Mouse (Mus musculus): ENCODE measurements around the gene Olfr1347. TPM values are rescaled to one million over a fixed set of nuclear protein-coding genes. Genes with fewer than 3 reads are reported as not detected.

Gene Olfr1347
- not detected in 2 replicates for polyA plus RNA-seq (2015; fragmentation: Nextera tagmentation; extraction: Ambion mirVana)

DNA sequence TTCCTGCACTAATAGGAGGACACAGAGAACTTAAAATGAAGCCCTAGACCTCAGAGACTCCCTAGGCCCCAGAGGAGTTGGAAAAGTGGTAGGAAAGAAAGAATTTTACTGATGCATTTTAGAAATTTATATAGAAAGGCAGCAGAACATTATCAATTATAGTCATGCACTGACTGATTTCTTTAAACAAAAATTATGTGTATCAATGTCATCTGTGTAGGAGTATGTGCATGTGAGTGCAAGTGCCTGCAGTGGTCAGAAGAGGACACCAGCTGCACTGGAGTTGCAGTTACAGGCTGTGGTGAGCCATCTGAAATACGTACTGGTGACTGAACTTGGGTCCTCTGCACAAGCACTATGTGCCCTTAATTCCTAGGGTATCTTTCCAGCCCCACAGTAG, at the start of gene Olfr1347:
Gene Olfr1347 (minus strand): TSS at position 101 of the 400 bp plus-strand sequence.
- TF ChIP-seq CTCF (IDR thresholded peaks at IDR 0.05; ENCODE audit: low read depth) (no peak), EP300 (optimal IDR thresholded peaks at IDR 0.05) (no peak)
- Histone ChIP-seq H3K27ac (replicated peaks) (no peak within 1 kb of the TSS), H3K4me1 (replicated peaks; ENCODE audit: control insufficient read depth, insufficient read depth) (no peaks in the 10 kb centered on the region), H3K36me3 (ENCODE audit: control insufficient read depth, insufficient read depth, low read length) (no peaks in the 10 kb centered on the region), H3K4me3 (ENCODE audit: low read depth, low read length) (no peak within 1 kb of the TSS), H3K27me3 (ENCODE audit: control insufficient read depth, insufficient read depth, low read length) (no peaks in the 10 kb centered on the region), H3K9me3 (ENCODE audit: control insufficient read depth, low read length) (no peaks in the 10 kb centered on the region), H3K4me2 (replicated peaks; ENCODE audit: low read depth) (no peak within 1 kb of the TSS), H3K9ac (ENCODE audit: low read length) (no peak within 1 kb of the TSS)
- ATAC-seq (ENCODE audit: low FRiP score, low TSS enrichment) (no peak), DNase-seq (ENCODE audit: low spot score) (no peak)
- 52% methylated on average over 1 of the region's 1 CpGs for WGBS

DNA sequence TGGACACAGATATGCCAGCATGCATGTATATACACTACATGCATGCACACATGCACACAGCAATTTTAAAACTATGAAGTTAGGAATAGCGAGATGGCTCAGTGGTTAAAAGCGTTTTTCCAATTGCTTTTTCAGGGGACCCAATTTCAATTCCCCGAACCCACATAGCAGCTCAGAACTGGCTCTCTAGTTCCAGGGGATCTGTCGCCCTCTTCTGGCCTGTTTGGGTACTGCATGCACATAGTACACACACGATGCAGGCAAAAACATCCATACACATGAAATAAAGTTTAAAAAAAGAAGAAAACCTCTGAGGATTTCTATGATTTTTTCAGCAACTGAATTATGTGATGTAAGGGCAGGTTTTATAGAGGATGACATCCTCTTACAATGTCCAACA, 26.6 kb upstream of the Olfr1347 start:
- TF ChIP-seq CTCF (IDR thresholded peaks at IDR 0.05; ENCODE audit: low read depth) (peak; percentile 49), EP300 (optimal IDR thresholded peaks at IDR 0.05) (no peak)
- H3K9ac ChIP-seq (ENCODE audit: low read length) = no peak overlapping the region
- H3K4me3 ChIP-seq (ENCODE audit: low read depth, low read length) = no peak overlapping the region
- no peaks in the 10 kb centered on the region for H3K36me3 ChIP-seq (ENCODE audit: control insufficient read depth, insufficient read depth, low read length)
- H3K9me3 ChIP-seq (ENCODE audit: control insufficient read depth, low read length) = no peaks in the 10 kb centered on the region
- no peaks in the 10 kb centered on the region for H3K4me1 ChIP-seq (replicated peaks; ENCODE audit: control insufficient read depth, insufficient read depth)
- no peaks in the 10 kb centered on the region for H3K27me3 ChIP-seq (ENCODE audit: control insufficient read depth, insufficient read depth, low read length)
- WGBS = 65% methylated on average over 5 of the region's 5 CpGs
- H3K27ac ChIP-seq (replicated peaks) = no peak overlapping the region
- DNase-seq (ENCODE audit: low spot score) (no peak), ATAC-seq (ENCODE audit: low FRiP score, low TSS enrichment) (no peak)
- no peak overlapping the region for H3K4me2 ChIP-seq (replicated peaks; ENCODE audit: low read depth)

DNA sequence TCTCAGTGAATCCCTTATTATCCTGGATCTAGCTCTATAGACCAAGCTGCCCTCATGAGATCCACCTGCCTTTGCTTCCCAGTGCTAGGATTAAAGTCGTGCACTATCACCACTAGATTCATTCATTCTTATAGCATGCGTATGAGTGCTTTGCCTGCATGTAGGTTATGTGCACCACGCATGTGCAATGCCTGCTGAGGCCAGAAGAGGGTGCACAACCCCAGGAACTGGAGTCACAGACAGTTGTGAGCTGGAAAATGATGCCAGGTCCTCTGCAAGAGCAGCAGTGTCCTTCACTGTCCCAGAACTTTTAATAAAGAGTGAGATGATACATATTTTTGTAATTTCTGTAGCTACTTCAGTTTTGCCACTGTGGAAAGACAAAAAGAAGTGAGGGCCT, 25.4 kb upstream of the Olfr1347 start:
- H3K36me3 ChIP-seq (ENCODE audit: control insufficient read depth, insufficient read depth, low read length) = no peaks in the 10 kb centered on the region
- no peaks in the 10 kb centered on the region for H3K4me1 ChIP-seq (replicated peaks; ENCODE audit: control insufficient read depth, insufficient read depth)
- DNase-seq (ENCODE audit: low spot score) = no peak
- no peak for ATAC-seq (ENCODE audit: low FRiP score, low TSS enrichment)
- no peak for TF ChIP-seq EP300 (optimal IDR thresholded peaks at IDR 0.05)
- no peak for TF ChIP-seq CTCF (IDR thresholded peaks at IDR 0.05; ENCODE audit: low read depth)
- no peak overlapping the region for H3K4me2 ChIP-seq (replicated peaks; ENCODE audit: low read depth)
- 62% methylated on average over 3 of the region's 3 CpGs for WGBS
- H3K4me3 ChIP-seq (ENCODE audit: low read depth, low read length) = no peak overlapping the region
- no peak overlapping the region for H3K27ac ChIP-seq (replicated peaks)
- no peak overlapping the region for H3K9ac ChIP-seq (ENCODE audit: low read length)
- H3K27me3 ChIP-seq (ENCODE audit: control insufficient read depth, insufficient read depth, low read length) = no peaks in the 10 kb centered on the region
- no peaks in the 10 kb centered on the region for H3K9me3 ChIP-seq (ENCODE audit: control insufficient read depth, low read length)

DNA sequence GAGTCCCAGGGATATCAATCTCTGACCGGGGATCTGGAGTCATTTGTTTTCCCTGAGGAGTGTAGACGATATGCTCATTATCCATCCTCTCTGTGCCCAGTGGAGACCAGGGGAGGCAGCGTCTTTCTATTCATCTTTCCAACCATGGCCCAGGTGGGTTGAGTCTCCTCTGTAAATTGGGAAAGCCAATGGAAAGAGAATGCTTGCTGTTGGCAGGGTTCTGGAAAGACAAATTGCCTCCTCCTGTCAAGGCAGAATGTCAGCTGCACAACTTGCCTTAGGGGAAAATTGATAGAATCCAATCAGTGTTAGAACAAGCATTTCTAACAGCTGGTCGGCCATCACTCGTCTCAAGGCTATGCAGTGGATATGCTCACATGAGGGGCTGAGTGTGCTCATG, 23.3 kb upstream of the Olfr1347 start, which contains the start of gene Olfr1349:
Gene Olfr1349 (minus strand): TSS at position 101 of the 400 bp plus-strand sequence.
- Histone ChIP-seq H3K9me3 (ENCODE audit: control insufficient read depth, low read length) (no peaks in the 10 kb centered on the region), H3K4me1 (replicated peaks; ENCODE audit: control insufficient read depth, insufficient read depth) (no peaks in the 10 kb centered on the region), H3K36me3 (ENCODE audit: control insufficient read depth, insufficient read depth, low read length) (no peaks in the 10 kb centered on the region), H3K9ac (ENCODE audit: low read length) (no peak within 1 kb of the TSS), H3K27me3 (ENCODE audit: control insufficient read depth, insufficient read depth, low read length) (no peaks in the 10 kb centered on the region), H3K27ac (replicated peaks) (no peak within 1 kb of the TSS), H3K4me3 (ENCODE audit: low read depth, low read length) (no peak within 1 kb of the TSS), H3K4me2 (replicated peaks; ENCODE audit: low read depth) (no peak within 1 kb of the TSS)
- ATAC-seq (ENCODE audit: low FRiP score, low TSS enrichment) = no peak
- no peak for DNase-seq (ENCODE audit: low spot score)
- TF ChIP-seq EP300 (optimal IDR thresholded peaks at IDR 0.05) (no peak), CTCF (IDR thresholded peaks at IDR 0.05; ENCODE audit: low read depth) (no peak)
- WGBS = 78% methylated on average over 5 of the region's 5 CpGs

DNA sequence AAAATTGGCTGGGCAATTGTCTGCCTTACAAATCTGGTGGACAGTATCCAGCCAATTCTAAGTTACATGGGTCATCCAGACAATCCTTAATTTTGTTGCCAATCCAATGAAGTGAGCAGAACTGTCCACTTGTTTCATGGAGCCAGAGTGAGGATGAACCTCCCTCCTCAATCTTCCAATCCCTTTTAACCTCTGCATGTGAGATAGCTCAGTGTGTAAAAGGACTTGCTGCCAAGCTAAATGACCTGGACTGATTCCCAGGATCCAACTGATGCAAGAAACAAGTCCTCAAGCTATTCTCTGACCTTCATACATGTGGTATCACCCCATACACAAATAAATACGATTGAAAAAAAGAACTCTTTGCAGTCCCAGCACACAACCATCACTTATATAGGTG, 22.1 kb upstream of the Olfr1347 start:
- no peaks in the 10 kb centered on the region for H3K9me3 ChIP-seq (ENCODE audit: control insufficient read depth, low read length)
- no peak for ATAC-seq (ENCODE audit: low FRiP score, low TSS enrichment)
- no peak overlapping the region for H3K9ac ChIP-seq (ENCODE audit: low read length)
- no peaks in the 10 kb centered on the region for H3K4me1 ChIP-seq (replicated peaks; ENCODE audit: control insufficient read depth, insufficient read depth)
- H3K36me3 ChIP-seq (ENCODE audit: control insufficient read depth, insufficient read depth, low read length) = no peaks in the 10 kb centered on the region
- no peak overlapping the region for H3K4me2 ChIP-seq (replicated peaks; ENCODE audit: low read depth)
- WGBS = 14% methylated on average over 1 of the region's 1 CpGs
- H3K27me3 ChIP-seq (ENCODE audit: control insufficient read depth, insufficient read depth, low read length) = no peaks in the 10 kb centered on the region
- H3K27ac ChIP-seq (replicated peaks) = no peak overlapping the region
- no peak overlapping the region for H3K4me3 ChIP-seq (ENCODE audit: low read depth, low read length)
- DNase-seq (ENCODE audit: low spot score) = no peak
- TF ChIP-seq EP300 (optimal IDR thresholded peaks at IDR 0.05) = no peak
- TF ChIP-seq CTCF (IDR thresholded peaks at IDR 0.05; ENCODE audit: low read depth) = no peak

DNA sequence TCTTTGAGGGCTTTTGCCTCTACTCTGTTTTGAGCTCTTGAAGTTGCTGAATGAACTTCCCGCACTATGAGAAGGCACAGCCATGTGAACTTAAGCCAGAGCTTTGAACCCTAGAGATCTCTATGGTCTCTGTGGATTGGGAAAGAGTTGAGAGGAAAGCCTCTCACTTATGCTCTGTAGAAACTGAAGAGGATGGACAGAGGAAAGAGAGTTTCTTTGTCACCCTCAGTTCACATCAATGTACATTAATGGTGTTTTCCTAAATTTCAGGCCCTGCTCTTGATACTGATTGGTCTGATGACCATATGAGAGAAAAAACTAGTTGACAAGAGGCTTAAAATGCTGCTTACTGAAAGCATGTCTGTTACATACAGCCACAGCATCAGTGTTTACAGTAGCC, 9.1 kb upstream of the Olfr1347 start, which contains the start of gene Olfr1348:
Gene Olfr1348 (minus strand): TSS at position 101 of the 400 bp plus-strand sequence.
- 95% methylated on average over 1 of the region's 1 CpGs for WGBS
- Histone ChIP-seq H3K27me3 (ENCODE audit: control insufficient read depth, insufficient read depth, low read length) (no peaks in the 10 kb centered on the region), H3K9ac (ENCODE audit: low read length) (no peak within 1 kb of the TSS), H3K27ac (replicated peaks) (no peak within 1 kb of the TSS), H3K4me3 (ENCODE audit: low read depth, low read length) (no peak within 1 kb of the TSS), H3K9me3 (ENCODE audit: control insufficient read depth, low read length) (no peaks in the 10 kb centered on the region), H3K4me2 (replicated peaks; ENCODE audit: low read depth) (no peak within 1 kb of the TSS), H3K36me3 (ENCODE audit: control insufficient read depth, insufficient read depth, low read length) (no peaks in the 10 kb centered on the region), H3K4me1 (replicated peaks; ENCODE audit: control insufficient read depth, insufficient read depth) (no peaks in the 10 kb centered on the region)
- ATAC-seq (ENCODE audit: low FRiP score, low TSS enrichment) (no peak), DNase-seq (ENCODE audit: low spot score) (no peak)
- TF ChIP-seq CTCF (IDR thresholded peaks at IDR 0.05; ENCODE audit: low read depth) (no peak), EP300 (optimal IDR thresholded peaks at IDR 0.05) (no peak)
